Mouse (Mus musculus): ENCODE data around the gene Pphln1.

Pphln1 gene

DNA sequence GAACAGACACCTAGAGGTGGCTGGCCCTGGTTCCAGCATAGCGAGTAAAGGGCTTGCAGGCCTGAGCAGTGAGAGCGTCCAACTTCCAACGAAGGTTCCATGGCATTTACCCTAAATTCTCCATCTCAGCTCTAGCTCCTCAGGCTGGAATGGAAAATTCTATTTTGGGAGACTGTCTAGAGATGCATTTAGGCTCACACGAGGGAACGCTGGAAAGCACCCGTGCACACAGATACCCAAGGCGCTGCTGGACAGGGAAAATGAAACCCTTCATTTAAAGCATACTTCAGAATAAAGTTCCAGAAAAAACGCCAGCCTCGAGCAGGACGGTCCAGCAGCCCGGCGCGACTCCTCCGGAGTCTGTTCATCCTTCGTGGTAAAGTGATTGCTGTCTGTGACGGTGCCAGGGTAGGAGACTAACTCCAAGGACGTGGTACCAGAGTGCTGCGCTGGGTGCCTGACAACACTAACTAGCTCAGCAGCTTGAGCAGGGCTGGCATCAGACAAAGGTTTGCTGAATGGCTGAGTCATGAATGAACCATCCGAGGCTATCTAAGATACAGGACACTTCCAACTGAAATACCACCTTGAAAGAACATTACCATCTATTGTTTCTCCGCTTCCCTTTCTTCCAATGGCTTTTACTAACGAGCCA lies 140.5 kb downstream of the Pphln1 start:
- DNase-seq (ENCODE audit: extremely low spot score, low read depth, low spot score) = no peak

DNA sequence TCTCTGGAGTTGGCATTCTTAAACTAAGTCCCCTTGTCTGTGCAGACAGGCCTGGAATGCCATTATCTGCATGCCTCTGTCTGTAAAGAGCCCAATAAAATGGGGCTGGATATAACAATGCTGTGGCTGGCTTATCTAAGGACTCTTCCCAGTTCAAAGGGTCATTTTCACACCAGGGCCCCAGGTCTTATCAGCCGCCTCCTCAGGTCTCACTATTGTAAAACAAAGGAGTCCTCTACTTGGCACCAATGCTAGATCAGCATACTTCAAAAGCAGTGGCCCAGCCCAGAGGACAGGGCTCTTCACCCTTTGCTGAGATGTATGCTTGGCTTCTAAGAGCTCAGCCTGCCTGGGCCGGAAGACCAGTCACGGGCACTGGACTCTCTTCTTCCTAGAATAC lies 141.3 kb downstream of the Pphln1 start:
- no peak for DNase-seq (ENCODE audit: extremely low spot score, low read depth, low spot score)
